Mouse (Mus musculus) limb, embryonic 11.5 days (tissue): ENCODE data around the gene Tmem72. TPM values are rescaled to one million over a fixed set of nuclear protein-coding genes. Genes with fewer than 3 reads are reported as not detected.

Experiments
- ATAC-seq: fragments of 200-750 bp; cut with Nextera tagmentation; 2 replicates; pipeline ENCODE4 v1.8.0; 2017; ENCODE audit warnings: low read depth; ENCODE audit not compliant: insufficient number of reproducible peaks, low FRiP score, low TSS enrichment
- DNase-seq: peaks from one replicate; pipeline ENCODE4 v3.0.0-alpha.2; 2015; ENCODE audit warnings: low spot score
- H3K27ac ChIP-seq: fragments of 300-500 bp; sonication (generic); replicated peaks from 2 replicates; pipeline ENCODE4 v1.5.1; 2014; ENCODE audit warnings: low read depth, mild to moderate bottlenecking, low read length
- H3K27me3 ChIP-seq: fragments of 300-500 bp; sonication (generic); 2 replicates; pipeline ENCODE4 v1.6.1; 2014; ENCODE audit warnings: mild to moderate bottlenecking, low read length, mixed read lengths; ENCODE audit not compliant: control insufficient read depth, insufficient read depth
- H3K36me3 ChIP-seq: fragments of 300-500 bp; sonication (generic); 2 replicates; pipeline ENCODE4 v1.6.1; 2014; ENCODE audit warnings: mild to moderate bottlenecking, low read length, moderate library complexity, mixed read lengths; ENCODE audit not compliant: control insufficient read depth, insufficient read depth
- H3K4me1 ChIP-seq: fragments of 300-500 bp; sonication (generic); 2 replicates; pipeline ENCODE4 v1.6.1; 2014; ENCODE audit warnings: low read length, mixed read lengths; ENCODE audit not compliant: control insufficient read depth, insufficient read depth
- H3K4me2 ChIP-seq: fragments of 300-500 bp; sonication (generic); 2 replicates; pipeline ENCODE4 v1.6.1; 2014; ENCODE audit warnings: low read depth, mild to moderate bottlenecking, moderate library complexity; ENCODE audit not compliant: severe bottlenecking
- H3K4me3 ChIP-seq: fragments of 300-500 bp; sonication (generic); 2 replicates; pipeline ENCODE4 v1.5.1; 2014; ENCODE audit warnings: low read depth, low read length
- H3K9ac ChIP-seq: fragments of 300-500 bp; sonication (generic); 2 replicates; pipeline ENCODE4 v1.6.1; 2014; ENCODE audit warnings: mild to moderate bottlenecking, low read length
- H3K9me3 ChIP-seq: fragments of 300-500 bp; sonication (generic); 2 replicates; pipeline ENCODE4 v1.6.1; 2016; ENCODE audit warnings: low read length; ENCODE audit not compliant: control insufficient read depth
- WGBS: fragments of 180-500 bp; shearing (Covaris S2); extraction: QIAGEN DNeasy Blood & Tissue Kit; methylation state at CpG from one replicate; pipeline ENCODE4 v1.1.7; 2014; 5-methylcytosine and 5-hydroxymethylcytosine counted together
- polyA plus RNA-seq: library from polyadenylated mRNA; unstranded; fragments of >200 nt; fragmentation: Nextera tagmentation; extraction: Ambion mirVana; gene quantifications from 2 replicates; pipeline ENCODE4 v1.2.1, GENCODE M21; 2014

Tmem72 gene
- polyA plus RNA-seq, 1 experiment from 2014 or later, result 0.04 TPM

GRCm38 (mm10) chr6:116677321-116677720 is 39.4 kb downstream of the Tmem72 start:
- Histone ChIP-seq H3K4me1 (no peaks in the 10 kb centered on the region; the same call in 1 of the 2 replicates), H3K9ac (no peak overlapping the region), H3K36me3 (no peaks in the 10 kb centered on the region), H3K9me3 (no peaks in the 10 kb centered on the region), H3K27ac (no peak overlapping the region), H3K27me3 (peaks cover 2% of the 10 kb centered on the region; the same call in 1 of the 2 replicates), H3K4me2 (no peak overlapping the region), H3K4me3 (no peak overlapping the region)
- ATAC-seq, result no peak
- DNase-seq, result no peak
- WGBS, result 69% methylated on average over 6 of the region's 6 CpGs

- Histone ChIP-seq H3K9me3 (no peaks in the 10 kb centered on the region), H3K4me3 (no peak overlapping the region), H3K4me1 (peaks cover 4% of the 10 kb centered on the region), H3K9ac (no peak overlapping the region), H3K36me3 (no peaks in the 10 kb centered on the region), H3K27me3 (peaks cover 2% of the 10 kb centered on the region; the same call in 1 of the 2 replicates), H3K27ac (no peak overlapping the region), H3K4me2 (no peak overlapping the region)
- DNase-seq, result no peak
- 76% methylated on average over 10 of the region's 10 CpGs for WGBS
- no peak for ATAC-seq
Measured at GRCm38 (mm10) chr6:116676355-116676913, 40.3 kb downstream of the Tmem72 start.

GRCm38 (mm10) chr6:116674283-116674886 is 42.3 kb downstream of the Tmem72 start:
- Histone ChIP-seq H3K4me3 (peak overlapping the region; percentile 42), H3K4me2 (peak overlapping the region; percentile 92), H3K4me1 (peaks cover 12% of the 10 kb centered on the region), H3K27ac (0 out of 2 replicates have a peak overlapping the region, but pooled peaks have one; percentile 36), H3K9ac (peak overlapping the region; percentile 53), H3K36me3 (no peaks in the 10 kb centered on the region), H3K27me3 (peaks cover 2% of the 10 kb centered on the region; the same call in 1 of the 2 replicates), H3K9me3 (no peaks in the 10 kb centered on the region)
- DNase-seq (peak; percentile 33), ATAC-seq (no peak)
- 19% methylated on average over 16 of the region's 16 CpGs for WGBS

GRCm38 (mm10) chr6:116673471-116674282 is 43.0 kb downstream of the Tmem72 start, which contains the start of gene Rassf4:
Gene Rassf4, minus strand, starts transcription at chr6:116673952.
- ATAC-seq (peak; percentile 85), DNase-seq (peak; percentile 90)
- no peaks in the 10 kb centered on the region for H3K36me3 ChIP-seq
- peaks cover 2% of the 10 kb centered on the region; the same call in 1 of the 2 replicates for H3K27me3 ChIP-seq
- H3K4me2 ChIP-seq, result peak within 1 kb of the TSS; percentile 92
- 0 out of 2 replicates have a peak within 1 kb of the TSS, but pooled peaks have one; percentile 36 for H3K27ac ChIP-seq
- peaks cover 12% of the 10 kb centered on the region for H3K4me1 ChIP-seq
- WGBS, result under 1% methylated on average over 44 of the region's 44 CpGs
- H3K9me3 ChIP-seq, result no peaks in the 10 kb centered on the region
- H3K4me3 ChIP-seq, result peak within 1 kb of the TSS; percentile 42
- peak within 1 kb of the TSS; percentile 57 for H3K9ac ChIP-seq

- H3K27ac ChIP-seq, result no peak overlapping the region
Measured at GRCm38 (mm10) chr6:116672349-116672748, 44.4 kb downstream of the Tmem72 start.

GRCm38 (mm10) chr6:116671768-116672167 is 44.9 kb downstream of the Tmem72 start:
- no peak overlapping the region for H3K4me2 ChIP-seq
- H3K36me3 ChIP-seq, result no peaks in the 10 kb centered on the region
- H3K9ac ChIP-seq, result no peak overlapping the region
- no peak overlapping the region for H3K4me3 ChIP-seq
- ATAC-seq (no peak), DNase-seq (no peak)
- H3K9me3 ChIP-seq, result no peaks in the 10 kb centered on the region
- 86% methylated on average over 4 of the region's 4 CpGs for WGBS
- H3K27ac ChIP-seq, result no peak overlapping the region
- H3K4me1 ChIP-seq, result peaks cover 12% of the 10 kb centered on the region
- H3K27me3 ChIP-seq, result peaks cover 2% of the 10 kb centered on the region; the same call in 1 of the 2 replicates

More at GRCm38 (mm10) chr6:116672349-116672748, 44.4 kb downstream of the Tmem72 start:
- WGBS, result 78% methylated on average over 5 of the region's 5 CpGs
- Histone ChIP-seq H3K9me3 (no peaks in the 10 kb centered on the region), H3K36me3 (no peaks in the 10 kb centered on the region), H3K4me2 (no peak overlapping the region), H3K4me3 (no peak overlapping the region), H3K27me3 (peaks cover 2% of the 10 kb centered on the region; the same call in 1 of the 2 replicates), H3K4me1 (peaks cover 12% of the 10 kb centered on the region), H3K9ac (no peak overlapping the region)
- ATAC-seq (no peak), DNase-seq (no peak)

- Histone ChIP-seq H3K9ac (no peak overlapping the region), H3K9me3 (no peaks in the 10 kb centered on the region), H3K36me3 (no peaks in the 10 kb centered on the region), H3K27ac (no peak overlapping the region), H3K4me2 (no peak overlapping the region), H3K4me1 (peaks cover 12% of the 10 kb centered on the region), H3K27me3 (peaks cover 2% of the 10 kb centered on the region; the same call in 1 of the 2 replicates), H3K4me3 (no peak overlapping the region)
- ATAC-seq (peak; percentile 40), DNase-seq (peak; percentile 32)
- WGBS, result 2% methylated on average over 5 of the region's 5 CpGs
Measured at GRCm38 (mm10) chr6:116671031-116671430, 45.7 kb downstream of the Tmem72 start.

- Histone ChIP-seq H3K9ac (peak overlapping the region; percentile 5; the same call in 1 of the 2 replicates), H3K9me3 (no peaks in the 10 kb centered on the region), H3K4me3 (no peak overlapping the region), H3K4me2 (no peak overlapping the region), H3K4me1 (peaks cover 12% of the 10 kb centered on the region), H3K36me3 (no peaks in the 10 kb centered on the region), H3K27me3 (peaks cover 2% of the 10 kb centered on the region; the same call in 1 of the 2 replicates), H3K27ac (no peak overlapping the region)
- ATAC-seq (no peak), DNase-seq (no peak)
- 55% methylated on average over 6 of the region's 6 CpGs for WGBS
Measured at GRCm38 (mm10) chr6:116670144-116670543, 46.6 kb downstream of the Tmem72 start.
